Mouse (Mus musculus): ENCODE measurements around the gene Fam151a.
"Not testable (repeated sequence)": the region's sequence is repeated elsewhere in the genome, so short reads cannot be mapped to it uniquely, and the experiment has no call there.

Gene Fam151a

GRCm38 (mm10) chr4:106778116-106778788 lies 44.6 kb downstream of the Fam151a start:
- DNase-seq, result peak; percentile 93

GRCm38 (mm10) chr4:106780045-106780444 lies 46.4 kb downstream of the Fam151a start:
- peak; percentile 35 for DNase-seq

- DNase-seq, result no peak
Measured at GRCm38 (mm10) chr4:106783137-106783536, 49.4 kb downstream of the Fam151a start.

- DNase-seq, result no peak
Measured at GRCm38 (mm10) chr4:106784806-106785205, 51.1 kb downstream of the Fam151a start.

GRCm38 (mm10) chr4:106785345-106785744 lies 51.7 kb downstream of the Fam151a start:
- no peak for DNase-seq

GRCm38 (mm10) chr4:106785753-106786540 lies 52.3 kb downstream of the Fam151a start:
- peak; percentile 41 for DNase-seq

GRCm38 (mm10) chr4:106787830-106788229 lies 54.1 kb downstream of the Fam151a start:
- DNase-seq, result no peak

- no peak for DNase-seq
Measured at GRCm38 (mm10) chr4:106788627-106789026, 54.9 kb downstream of the Fam151a start.

GRCm38 (mm10) chr4:106789705-106790104 lies 56.0 kb downstream of the Fam151a start:
- no peak for DNase-seq

- not testable (repeated sequence) for DNase-seq
Measured at GRCm38 (mm10) chr4:106790218-106790617, 56.5 kb downstream of the Fam151a start.

- no peak for DNase-seq
Measured at GRCm38 (mm10) chr4:106790938-106791337, 57.2 kb downstream of the Fam151a start.

- no peak for DNase-seq
Measured at GRCm38 (mm10) chr4:106792276-106792675, 58.6 kb downstream of the Fam151a start.

GRCm38 (mm10) chr4:106793826-106794225 lies 60.1 kb downstream of the Fam151a start:
- not testable (repeated sequence) for DNase-seq

- no peak for DNase-seq
Measured at GRCm38 (mm10) chr4:106794247-106794646, 60.6 kb downstream of the Fam151a start.

GRCm38 (mm10) chr4:106795289-106795688 lies 61.6 kb downstream of the Fam151a start:
- DNase-seq, result no peak

Data from cerebellum, adult 9-11 months (tissue).